Comparison of ENCODE assay signal across 9 mouse cellular contexts in the genomic region with DNA sequence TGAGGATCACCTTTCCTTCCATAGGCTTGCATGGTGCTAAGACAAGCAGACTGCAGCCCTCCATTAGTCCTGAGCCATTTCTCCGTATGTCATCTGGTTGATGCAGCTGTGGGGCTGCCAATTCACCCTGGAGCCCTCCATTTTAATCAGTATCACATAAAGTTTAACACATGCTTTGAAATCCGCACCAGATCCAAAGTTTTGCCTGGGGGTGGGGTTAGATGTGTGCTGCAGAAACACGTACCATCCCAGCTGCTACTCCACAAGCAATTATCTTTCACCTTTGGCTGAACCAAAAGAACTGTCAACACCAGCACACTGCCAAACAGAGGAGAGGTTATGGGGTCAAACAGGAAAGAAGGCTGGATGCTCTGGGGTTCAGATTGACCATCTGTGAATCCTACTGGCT.
DNase-seq lines count a peak whose midpoint lies in the region; ATAC-seq and TF ChIP-seq lines count a peak whose summit lies in the region.
"Had no signal": no experiment of that assay in that cellular context is flagged by ENCODE, and none has a peak within 500 bp of the region (broad histone marks: within the 10 kb centered on the region; RNA-seq: fewer than 3 reads in every experiment).

No protein-coding gene starts in this region.

- no peak overlapping the region for H3K4me2 ChIP-seq in limb, embryonic 14.5 days (replicated peaks; ENCODE audit: low read depth, low read length, severe bottlenecking)

- no peak overlapping the region for H3K9ac ChIP-seq in limb, embryonic 14.5 days (ENCODE audit: low read depth, low read length, severe bottlenecking)

- H3K27ac ChIP-seq in limb, embryonic 14.5 days (replicated peaks; ENCODE audit: low read depth, low read length): no peak overlapping the region

- no peaks in the 10 kb centered on the region for H3K9me3 ChIP-seq in limb, embryonic 14.5 days (ENCODE audit: control insufficient read depth, low read length)

- H3K27me3 ChIP-seq in limb, embryonic 14.5 days (ENCODE audit: control insufficient read depth, insufficient read depth, low read length): no peaks in the 10 kb centered on the region

- intact Hi-C loops in left cerebral cortex, postnatal 4 days (cut with DNase I): no loop called here

- H3K36me3 ChIP-seq in limb, embryonic 14.5 days (ENCODE audit: control insufficient read depth, insufficient read depth, low read length): no peaks in the 10 kb centered on the region

- 0 out of 2 replicates have a peak, but pooled peaks have one; percentile 34 for ATAC-seq in limb, embryonic 14.5 days (ENCODE audit: low FRiP score, low read depth)

- TF ChIP-seq POLR2A in limb, embryonic 14.5 days (IDR thresholded peaks at IDR 0.05; ENCODE audit: borderline replicate concordance, extremely low read depth, insufficient read depth, insufficient read length): no peak

- peaks cover 10% of the 10 kb centered on the region for H3K4me1 ChIP-seq in limb, embryonic 14.5 days (ENCODE audit: control insufficient read depth, insufficient read depth, low read length)

- WGBS in limb, embryonic 14.5 days: 14% methylated on average over 3 of the region's 3 CpGs

- H3K4me3 ChIP-seq in limb, embryonic 14.5 days (replicated peaks; ENCODE audit: low read length): no peak overlapping the region

- DNase-seq in adrenal gland, postnatal 10 days: peak; percentile 4
- no peak for DNase-seq in adrenal gland, adult (ENCODE audit: inconsistent age in 2 of 2, low spot score in 1 of 2)
- peak; percentile 4 for DNase-seq in ovary, postnatal 14 days (ENCODE audit: low spot score)
- DNase-seq in ovary, postnatal 36 days (ENCODE audit: low spot score): no peak
- peak; percentile 56 for DNase-seq in limb, embryonic 14.5 days (ENCODE audit: low spot score)
- no peak for DNase-seq in left cerebral cortex, postnatal 4 days
- DNase-seq in cerebellum, postnatal 4 days (ENCODE audit: low spot score in 2 of 2): no peak
- no peak for DNase-seq in spleen, postnatal 14 days (ENCODE audit: low spot score in 2 of 2)
- DNase-seq: thymus, postnatal 4 days had no signal

Comparison
In these comparisons a context has a peak if more than half of its experiments do, and no peak if none do; other contexts are left out.
1. DNase-seq: peak in adrenal gland, postnatal 10 days (single experiment), ovary, postnatal 14 days (single experiment) and limb, embryonic 14.5 days (single experiment); none in adrenal gland, adult (0 of 2), ovary, postnatal 36 days (single experiment), left cerebral cortex, postnatal 4 days (single experiment), cerebellum, postnatal 4 days (0 of 2) and spleen, postnatal 14 days (0 of 2).